Mouse (Mus musculus): ENCODE measurements around the gene Zfp791.

The Zfp791 gene

DNA sequence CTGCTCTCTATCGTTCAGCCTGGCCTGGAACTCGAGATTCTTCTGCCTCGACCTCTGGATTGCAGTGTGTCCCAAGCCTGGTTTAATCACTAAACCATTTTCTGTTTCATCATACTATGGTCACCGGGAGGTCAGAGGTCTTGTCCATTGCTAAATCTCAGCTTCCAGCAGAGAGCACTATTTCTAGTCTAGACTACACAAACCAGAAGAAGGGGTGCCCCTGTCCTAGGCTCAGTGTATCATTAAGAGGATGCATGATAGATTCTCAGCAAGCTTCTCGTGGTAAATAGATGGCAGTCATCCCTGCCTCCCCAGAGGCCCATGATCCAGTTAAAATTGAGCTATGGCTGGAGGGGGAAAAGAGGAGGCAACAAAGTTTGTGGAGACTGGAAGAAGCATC lies 51.9 kb downstream of the Zfp791 start:
- no peak for TF ChIP-seq GATA4 (IDR thresholded peaks at IDR 0.05; ENCODE audit: insufficient replicate concordance, low read length)

DNA sequence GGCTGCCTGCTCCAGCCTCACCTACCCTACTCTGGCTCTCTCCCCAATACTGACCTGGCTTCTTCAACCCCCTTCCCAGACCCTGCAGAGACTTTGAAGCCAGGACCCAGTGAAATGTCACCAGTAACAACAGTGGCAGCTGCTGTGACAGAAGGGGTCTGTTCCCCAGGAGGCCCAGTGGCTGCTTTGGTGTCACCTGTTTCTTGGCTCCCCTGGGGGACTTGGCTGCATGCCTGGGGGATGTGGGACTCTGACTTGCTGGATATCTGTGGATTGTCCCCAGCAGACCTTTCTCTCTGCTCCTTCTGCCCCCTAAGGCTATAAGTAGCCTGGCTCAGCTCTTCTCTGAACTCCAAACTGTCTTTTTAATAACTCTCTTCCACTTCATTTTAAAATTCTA lies 54.9 kb downstream of the Zfp791 start, which contains the start of gene Gm5741:
Gm5741 (minus strand) TSS at position 1 of the 400 bp plus-strand sequence.
- no peak for TF ChIP-seq GATA4 (IDR thresholded peaks at IDR 0.05; ENCODE audit: insufficient replicate concordance, low read length)

DNA sequence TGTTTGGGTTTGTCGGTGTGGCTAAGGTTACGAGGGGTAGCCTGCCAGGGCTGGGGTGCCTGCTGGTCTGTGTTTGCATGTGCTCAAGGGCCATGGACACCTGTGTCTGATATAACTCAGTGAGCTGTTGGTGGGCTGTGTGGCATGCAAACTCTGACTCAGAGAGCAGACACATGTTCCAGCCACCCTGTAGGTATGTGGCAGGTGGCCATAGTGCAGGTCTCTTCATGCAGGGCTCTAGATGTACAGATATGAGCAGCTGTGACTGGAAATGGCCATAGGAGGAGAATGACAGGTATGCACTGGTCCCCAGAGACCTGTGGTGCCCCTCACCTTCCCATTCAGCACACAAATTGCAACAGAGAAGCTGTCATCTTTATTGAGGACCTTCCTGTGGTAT lies 55.7 kb downstream of the Zfp791 start:
- no peak for TF ChIP-seq GATA4 (IDR thresholded peaks at IDR 0.05; ENCODE audit: insufficient replicate concordance, low read length)

DNA sequence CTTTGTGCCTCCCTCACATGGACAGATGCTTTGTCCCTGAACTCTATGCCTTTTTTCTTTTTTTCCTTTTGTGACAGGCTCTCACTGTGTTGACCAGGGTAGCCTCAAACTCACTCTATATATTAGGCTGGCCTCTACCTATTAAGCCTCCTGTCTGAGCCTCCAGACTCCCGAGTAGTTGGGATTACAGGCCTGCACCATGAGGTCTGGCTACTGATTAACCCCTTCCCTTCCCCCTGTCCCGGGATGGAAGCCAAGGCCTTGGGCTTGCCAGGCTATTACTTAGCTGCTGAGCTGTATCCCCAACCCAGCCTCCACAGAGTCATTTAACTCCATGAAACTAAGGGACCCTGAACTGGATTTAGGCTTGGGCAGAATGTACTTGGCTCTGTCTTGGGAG lies 57.7 kb downstream of the Zfp791 start:
- peak; percentile 70; the same call in 1 of the 2 replicates for TF ChIP-seq GATA4 (IDR thresholded peaks at IDR 0.05; ENCODE audit: insufficient replicate concordance, low read length)

DNA sequence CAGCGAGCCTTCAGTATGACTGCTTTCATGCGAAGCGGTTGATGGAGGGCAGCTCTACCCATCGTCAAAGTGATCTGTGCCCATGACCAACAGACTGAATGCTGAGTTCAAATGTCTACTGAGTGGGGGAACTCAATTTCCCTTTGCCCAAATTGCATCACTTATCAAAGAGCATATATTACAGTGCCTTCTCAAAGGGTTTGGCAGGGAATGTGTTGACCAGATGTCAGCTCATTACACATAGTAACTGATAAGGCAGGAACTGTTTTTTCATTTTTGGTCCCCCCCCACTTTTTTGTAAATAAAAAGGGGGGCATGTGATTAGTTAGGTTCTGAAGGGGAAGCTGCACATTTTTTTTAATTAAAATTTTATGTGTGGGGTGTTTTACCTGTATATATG lies 60.3 kb downstream of the Zfp791 start:
- TF ChIP-seq GATA4 (IDR thresholded peaks at IDR 0.05; ENCODE audit: insufficient replicate concordance, low read length): peak; percentile 84

DNA sequence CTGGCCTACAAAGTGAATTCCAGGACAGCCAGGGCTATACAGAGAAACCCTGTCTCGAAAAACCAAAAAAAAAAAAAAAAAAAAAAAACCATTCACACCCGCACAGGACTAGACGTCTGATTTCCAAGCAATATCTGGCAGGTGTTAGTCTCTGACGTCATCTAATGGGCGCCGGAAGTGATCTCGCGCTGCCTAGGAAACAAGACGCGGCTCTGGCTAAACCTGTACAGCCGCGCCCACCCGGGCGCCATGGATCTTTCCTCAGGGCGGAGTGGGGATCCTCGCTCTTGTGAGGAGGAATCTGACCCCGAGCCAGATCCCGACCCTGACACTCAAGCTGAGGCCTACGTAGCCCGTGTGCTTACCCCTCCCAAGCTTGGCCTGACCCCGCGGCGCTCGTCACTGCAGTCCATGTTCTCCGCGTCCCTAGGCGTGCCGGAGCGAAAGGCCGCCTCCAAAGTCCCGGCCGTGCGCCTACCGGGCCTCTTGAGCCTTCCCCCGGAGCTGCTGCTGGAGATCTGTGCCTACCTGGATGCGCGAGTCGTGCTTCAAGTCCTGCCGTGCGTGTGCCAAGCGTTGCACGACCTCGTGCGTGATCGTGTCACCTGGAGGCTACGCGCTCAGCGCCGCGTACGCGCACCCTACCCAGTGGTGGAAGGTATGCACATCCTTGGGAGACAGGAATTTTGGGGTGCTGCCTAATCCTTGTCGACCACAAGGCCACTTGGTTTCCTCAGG lies 62.8 kb downstream of the Zfp791 start, which contains the start of gene Fbxw9:
Fbxw9 (plus strand) TSS at position 177 of the 738 bp plus-strand sequence.
- TF ChIP-seq GATA4 (IDR thresholded peaks at IDR 0.05; ENCODE audit: insufficient replicate concordance, low read length): no peak
